Comparison of ENCODE assay signal across 8 mouse cellular contexts in the genomic region with DNA sequence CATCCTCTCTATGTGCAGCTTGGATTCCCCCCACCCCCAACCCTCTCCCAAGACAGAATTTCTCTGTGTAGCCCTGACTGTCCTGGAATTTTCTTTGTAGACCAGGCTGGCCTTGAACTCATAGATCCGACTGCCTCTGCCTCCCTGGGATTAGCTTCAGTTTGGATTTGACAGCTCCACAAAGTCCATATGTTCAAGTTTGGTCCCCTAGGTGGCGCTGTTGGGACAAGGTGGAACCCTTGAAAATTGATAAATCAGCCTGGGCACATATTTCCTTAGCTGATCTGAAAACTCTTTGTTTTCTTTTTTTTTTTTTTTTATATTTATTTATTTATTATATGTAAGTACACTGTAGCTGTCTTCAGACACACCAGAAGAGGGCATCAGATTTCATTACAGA. TPM values are rescaled to one million over a fixed set of nuclear protein-coding genes. Genes with fewer than 3 reads are reported as not detected.
DNase-seq lines count a peak whose midpoint lies in the region; ATAC-seq and TF ChIP-seq lines count a peak whose summit lies in the region.

No protein-coding gene starts in this region.

- no peak overlapping the region for H3K4me2 ChIP-seq in hindbrain, postnatal 0 days (ENCODE audit: low read depth, low read length)
- no peak overlapping the region for H3K4me2 ChIP-seq in hindbrain, embryonic 13.5 days
- H3K4me2 ChIP-seq in CH12.LX (ENCODE audit: insufficient read depth, low read depth, poor library complexity, severe bottlenecking) = no peak overlapping the region

- H3K27ac ChIP-seq in hindbrain, postnatal 0 days = no peak overlapping the region
- H3K27ac ChIP-seq in hindbrain, embryonic 13.5 days = no peak overlapping the region
- no peak overlapping the region for H3K27ac ChIP-seq in CH12.LX (ENCODE audit: insufficient read depth, low read depth)

- no peaks in the 10 kb centered on the region for H3K9me3 ChIP-seq in hindbrain, postnatal 0 days (ENCODE audit: low read length)
- no peaks in the 10 kb centered on the region for H3K9me3 ChIP-seq in hindbrain, embryonic 13.5 days
- H3K9me3 ChIP-seq in CH12.LX (replicated peaks; ENCODE audit: low read length) = no peaks in the 10 kb centered on the region

- WGBS in hindbrain, postnatal 0 days = 37% methylated on average over 2 of the region's 2 CpGs
- WGBS in hindbrain, embryonic 13.5 days = 33% methylated on average over 2 of the region's 2 CpGs

- no peaks in the 10 kb centered on the region for H3K4me1 ChIP-seq in hindbrain, postnatal 0 days (ENCODE audit: insufficient read depth, low read length)
- H3K4me1 ChIP-seq in hindbrain, embryonic 13.5 days (replicated peaks) = no peaks in the 10 kb centered on the region
- no peaks in the 10 kb centered on the region for H3K4me1 ChIP-seq in CH12.LX (ENCODE audit: control insufficient read depth in 1 of 2, insufficient read depth in 2 of 2)

- H3K36me3 ChIP-seq in hindbrain, postnatal 0 days (ENCODE audit: insufficient read depth, low read length) = no peaks in the 10 kb centered on the region
- no peaks in the 10 kb centered on the region for H3K36me3 ChIP-seq in hindbrain, embryonic 13.5 days
- no peaks in the 10 kb centered on the region for H3K36me3 ChIP-seq in CH12.LX (replicated peaks in 1 of 2; ENCODE audit: control insufficient read depth in 1 of 2, insufficient read depth in 1 of 2, low read length in 1 of 2)

- no peak overlapping the region for H3K9ac ChIP-seq in hindbrain, postnatal 0 days (replicated peaks; ENCODE audit: low read length)
- H3K9ac ChIP-seq in hindbrain, embryonic 13.5 days = no peak overlapping the region
- no peak overlapping the region for H3K9ac ChIP-seq in CH12.LX (ENCODE audit: insufficient read depth, low read depth)

- no peak for ATAC-seq in hindbrain, postnatal 0 days
- ATAC-seq in hindbrain, embryonic 13.5 days (ENCODE audit: low FRiP score) = no peak
- ATAC-seq in monocyte, adult 5-6 weeks (replicated peaks; ENCODE audit: insufficient number of reproducible peaks, low FRiP score, low TSS enrichment, poor library complexity, severe bottlenecking) = no peak

- DNase-seq in hindbrain, postnatal 0 days (ENCODE audit: low spot score) = peak; percentile 47
- peak; percentile 51 for DNase-seq in 3T3-L1 (ENCODE audit: low read depth, low spot score)
- peak; percentile 67 for DNase-seq in CH12.LX (ENCODE audit: extremely low read depth)
- DNase-seq in c-Kit-positive CD71-positive TER-119-positive erythroid progenitor cells, embryonic 14.5 days (ENCODE audit: low spot score) = peak; percentile 80
- peak; percentile 41 to 77 for DNase-seq in kidney, adult 8-10 months
- peak; percentile 75 for DNase-seq in naive thymus-derived CD4-positive, alpha-beta T cell, adult 2 months (ENCODE audit: low read depth)

- TF ChIP-seq CTCF in hindbrain, postnatal 0 days (IDR thresholded peaks at IDR 0.05; ENCODE audit: low read depth) = peak; percentile 54
- TF ChIP-seq CTCF in CH12.LX (conservative IDR thresholded peaks at IDR 0.05 in 1 of 2, IDR thresholded peaks at IDR 0.05 in 1 of 2; ENCODE audit: low read depth in 2 of 2, low read length in 2 of 2) = peak; percentile 54 to 71

- in situ Hi-C loops in CH12.LX (cut with MboI; ENCODE audit: low pct_ligation_motif_present, low pct_unique_long_range_greater_than_20kb, low sequenced_read_pairs) = no loop called here

- TF ChIP-seq RAD21 in CH12.LX (IDR thresholded peaks at IDR 0.05; ENCODE audit: low read depth, low read length) = peak; percentile 42

- TF ChIP-seq POLR2A in CH12.LX (IDR thresholded peaks at IDR 0.05; ENCODE audit: low read depth, low read length) = no peak

- no peaks in the 10 kb centered on the region for H3K79me2 ChIP-seq in CH12.LX (replicated peaks; ENCODE audit: control insufficient read depth, extremely low read depth, insufficient read depth, poor library complexity, severe bottlenecking)

- H3K4me3 ChIP-seq in hindbrain, postnatal 0 days (ENCODE audit: low read length) = no peak overlapping the region
- H3K4me3 ChIP-seq in hindbrain, embryonic 13.5 days = no peak overlapping the region
- no peak overlapping the region for H3K4me3 ChIP-seq in CH12.LX (replicated peaks in 1 of 3; ENCODE audit: low read depth in 2 of 3, low read length in 2 of 3, poor library complexity in 1 of 3)

- no peak for TF ChIP-seq EP300 in CH12.LX (IDR thresholded peaks at IDR 0.05; ENCODE audit: low read length)

- dilution Hi-C loops in CH12.LX (cut with MboI; ENCODE audit: extremely low pct_ligation_motif_present, extremely low pct_unique_long_range_greater_than_20kb, low sequenced_read_pairs) = no loop called here

- H3K27me3 ChIP-seq in hindbrain, postnatal 0 days (ENCODE audit: insufficient read depth, low read length) = no peaks in the 10 kb centered on the region
- no peaks in the 10 kb centered on the region for H3K27me3 ChIP-seq in hindbrain, embryonic 13.5 days
- H3K27me3 ChIP-seq in CH12.LX (replicated peaks) = no peaks in the 10 kb centered on the region

TF ChIP-seq in CH12.LX, 34 proteins besides CTCF, POLR2A, EP300 and RAD21:
- TF ChIP-seq SMC3 (IDR thresholded peaks at IDR 0.05; ENCODE audit: low read depth, low read length) (peak; percentile 42), BHLHE40 (IDR thresholded peaks at IDR 0.05; ENCODE audit: low read depth, low read length) (no peak)

RNA-seq across cellular contexts. Expression of a gene that starts 16.8 kb away (rescaled TPM):
- 4.6 and 198 TPM in 2 replicates for total RNA-seq in hindbrain, postnatal 0 days (2014; rRNA removed)
- 3.6 and 3.7 TPM in 2 replicates for polyA plus RNA-seq in hindbrain, postnatal 0 days (2015; fragmentation: Nextera tagmentation; extraction: Ambion mirVana)
- polyA plus RNA-seq in hindbrain, embryonic 13.5 days (2015; fragmentation: Nextera tagmentation; extraction: Ambion mirVana) = 7.4 and 7.6 TPM in 2 replicates
- total RNA-seq in CH12.LX (2012; rRNA removed) (4.6 and 4.7 TPM in 2 replicates), CH12.LX (2014; rRNA removed) (2.3 and 3.2 TPM in 2 replicates)
- 3.8 and 4.0 TPM in 2 replicates for polyA plus RNA-seq in CH12.LX (2012; ENCODE audit: insufficient read length, low read depth)
- 6.1 to 7.5 TPM (median 6.9 TPM) in 3 replicates for total RNA-seq in monocyte, adult 5-6 weeks (2017)

RNA-seq across cellular contexts. Expression of a gene that starts 32.6 kb away (rescaled TPM):
- 0.18 and 0.37 TPM in 2 replicates for total RNA-seq in hindbrain, postnatal 0 days (2014; rRNA removed)
- 0.48 and 0.50 TPM in 2 replicates for polyA plus RNA-seq in hindbrain, postnatal 0 days (2015; fragmentation: Nextera tagmentation; extraction: Ambion mirVana)
- polyA plus RNA-seq in hindbrain, embryonic 13.5 days (2015; fragmentation: Nextera tagmentation; extraction: Ambion mirVana) = 1.1 and 1.2 TPM in 2 replicates
- total RNA-seq in CH12.LX (2012; rRNA removed) (not detected in 2 replicates), CH12.LX (2014; rRNA removed) (not detected in 2 replicates)
- 0.23 TPM in 1 of 2 replicates, not detected in the other for polyA plus RNA-seq in CH12.LX (2012; ENCODE audit: insufficient read length, low read depth)
- total RNA-seq in monocyte, adult 5-6 weeks (2017) = 0.29 to 0.58 TPM in 2 of 3 replicates, not detected in the other

RNA-seq across cellular contexts. Expression of a gene that starts 37.9 kb away (rescaled TPM):
- total RNA-seq in hindbrain, postnatal 0 days (2014; rRNA removed) = 40.9 and 64.7 TPM in 2 replicates
- 175 and 179 TPM in 2 replicates for polyA plus RNA-seq in hindbrain, postnatal 0 days (2015; fragmentation: Nextera tagmentation; extraction: Ambion mirVana)
- 244 and 245 TPM in 2 replicates for polyA plus RNA-seq in hindbrain, embryonic 13.5 days (2015; fragmentation: Nextera tagmentation; extraction: Ambion mirVana)
- total RNA-seq in CH12.LX (2012; rRNA removed) (15.8 and 16.2 TPM in 2 replicates), CH12.LX (2014; rRNA removed) (15.5 and 15.7 TPM in 2 replicates)
- polyA plus RNA-seq in CH12.LX (2012; ENCODE audit: insufficient read length, low read depth) = 21.8 and 23.5 TPM in 2 replicates
- 4.9 to 35.0 TPM (median 16.9 TPM) in 3 replicates for total RNA-seq in monocyte, adult 5-6 weeks (2017)

RNA-seq across cellular contexts. Expression of a gene that starts 48.7 kb away (rescaled TPM):
- 119 and 120 TPM in 2 replicates for total RNA-seq in hindbrain, postnatal 0 days (2014; rRNA removed)
- 48.8 and 50.6 TPM in 2 replicates for polyA plus RNA-seq in hindbrain, postnatal 0 days (2015; fragmentation: Nextera tagmentation; extraction: Ambion mirVana)
- 94.4 and 96.5 TPM in 2 replicates for polyA plus RNA-seq in hindbrain, embryonic 13.5 days (2015; fragmentation: Nextera tagmentation; extraction: Ambion mirVana)
- total RNA-seq in CH12.LX (2012; rRNA removed) = 26.8 and 46.2 TPM in 2 replicates
- total RNA-seq in CH12.LX (2014; rRNA removed) = 55.3 and 64.9 TPM in 2 replicates
- 30.5 and 33.4 TPM in 2 replicates for polyA plus RNA-seq in CH12.LX (2012; ENCODE audit: insufficient read length, low read depth)
- total RNA-seq in monocyte, adult 5-6 weeks (2017) = 25.2 to 35.8 TPM (median 30.1 TPM) in 3 replicates
